Mouse (Mus musculus): Measurements from ENCODE around the gene Atad2b. TPM values are rescaled to one million over a fixed set of nuclear protein-coding genes. Genes with fewer than 3 reads are reported as not detected.

The Atad2b gene
- 24.8 and 26.7 TPM in 2 replicates for polyA plus RNA-seq (2016; fragmentation: Nextera tagmentation; extraction: Ambion mirVana)

DNA sequence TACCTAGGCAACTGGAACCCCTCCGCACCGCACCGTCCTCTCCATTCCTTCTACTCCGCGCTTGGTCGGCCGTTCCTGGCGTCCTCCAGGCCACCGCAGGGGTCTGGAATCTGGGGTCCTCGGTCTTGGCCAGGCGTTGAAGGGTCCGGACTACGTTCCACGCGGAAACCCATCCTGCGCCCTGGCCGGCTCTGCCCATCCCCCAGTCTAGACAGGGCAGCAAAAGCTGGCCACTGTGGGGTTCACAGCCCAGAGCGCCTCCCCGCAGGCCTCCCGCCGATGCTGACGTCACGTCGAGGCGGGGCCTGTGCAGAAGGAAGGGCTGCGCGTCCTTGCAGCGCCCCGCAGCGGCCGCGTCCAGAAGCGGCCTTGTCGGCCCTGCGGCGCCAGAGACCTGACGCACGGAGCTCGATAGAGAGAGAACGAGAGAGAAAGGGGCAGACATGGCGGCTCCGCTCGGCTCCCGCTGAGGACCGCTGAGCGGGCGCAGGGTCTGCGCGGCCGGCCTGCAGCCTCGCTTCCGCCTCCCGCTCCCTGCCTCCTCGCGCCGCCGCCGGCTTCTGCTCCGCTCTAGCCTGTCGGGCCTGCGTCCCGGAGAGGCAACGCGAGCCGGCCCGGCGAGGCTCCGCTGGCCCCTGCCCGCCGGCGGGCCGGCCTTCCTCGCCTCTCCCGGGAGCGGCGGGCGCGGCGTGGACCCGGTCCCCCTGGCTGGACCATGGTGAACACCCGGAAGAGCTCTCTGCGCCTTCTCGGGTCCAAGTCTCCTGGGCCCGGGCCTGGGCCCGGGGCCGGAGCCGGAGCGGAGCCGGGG lies at the start of gene Atad2b:
TSS of gene Atad2b (plus strand) at position 360 of the 811 bp plus-strand sequence.
- H3K4me1 ChIP-seq, result peaks cover 9% of the 10 kb centered on the region
- ATAC-seq (ENCODE audit: low FRiP score, low read depth), result peak; percentile 98
- peak within 1 kb of the TSS; percentile 77 for H3K4me3 ChIP-seq
- H3K4me2 ChIP-seq (replicated peaks), result peak within 1 kb of the TSS; percentile 74
- peak within 1 kb of the TSS; percentile 99 for H3K27ac ChIP-seq (replicated peaks)
- no peaks in the 10 kb centered on the region for H3K9me3 ChIP-seq
- H3K36me3 ChIP-seq, result no peaks in the 10 kb centered on the region
- WGBS, result under 1% methylated on average over 76 of the region's 89 CpGs
- peak within 1 kb of the TSS; percentile 99 for H3K9ac ChIP-seq (replicated peaks)
- no peaks in the 10 kb centered on the region for H3K27me3 ChIP-seq

DNA sequence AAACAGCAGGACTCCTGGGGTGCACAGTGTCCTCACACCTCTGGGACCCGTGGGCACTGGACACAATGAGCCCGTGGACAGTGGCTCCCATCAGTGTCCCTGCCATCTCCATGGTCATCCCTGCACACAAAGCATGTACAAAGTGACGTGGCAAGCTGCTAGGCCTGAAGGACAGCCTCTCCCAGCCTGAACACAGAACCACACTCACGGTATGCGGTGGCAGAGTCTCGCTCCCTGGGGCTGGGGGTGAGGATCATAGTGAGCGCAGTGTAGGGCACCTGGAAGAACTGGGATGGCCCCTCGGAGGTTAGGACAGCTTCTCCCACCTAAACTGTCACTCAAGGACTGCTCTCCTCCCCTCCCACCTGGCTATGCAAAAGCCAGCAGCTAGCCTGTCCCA lies 48.2 kb upstream of the Atad2b start:
- Histone ChIP-seq H3K27ac (replicated peaks) (no peak overlapping the region), H3K9me3 (no peaks in the 10 kb centered on the region), H3K27me3 (peaks cover 13% of the 10 kb centered on the region), H3K9ac (replicated peaks) (no peak overlapping the region), H3K4me2 (replicated peaks) (no peak overlapping the region), H3K4me1 (peaks cover 2% of the 10 kb centered on the region), H3K4me3 (no peak overlapping the region), H3K36me3 (no peaks in the 10 kb centered on the region)
- ATAC-seq (ENCODE audit: low FRiP score, low read depth), result no peak
- WGBS, result 80% methylated on average over 8 of the region's 8 CpGs

DNA sequence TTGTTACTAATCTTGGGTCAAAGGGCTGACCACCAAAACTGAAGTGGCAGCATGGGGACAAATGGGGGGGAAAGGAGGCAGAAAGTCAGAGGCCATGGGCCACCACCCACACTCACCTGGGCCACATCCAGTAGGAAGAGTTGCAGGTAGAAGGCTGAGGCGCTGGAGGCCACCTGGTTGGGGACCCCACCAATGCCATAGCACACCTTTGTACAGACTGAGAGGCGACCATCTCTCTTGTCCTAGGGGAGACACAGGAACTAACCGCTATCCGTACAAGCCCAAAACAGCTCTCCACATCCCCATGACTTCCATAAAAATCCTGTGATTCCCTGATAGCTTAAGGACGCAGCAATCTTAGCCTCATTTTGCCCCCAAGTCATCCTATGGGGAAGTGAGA lies 45.9 kb upstream of the Atad2b start:
- 92% methylated on average over 5 of the region's 5 CpGs for WGBS
- H3K4me1 ChIP-seq, result peaks cover 9% of the 10 kb centered on the region
- ATAC-seq (ENCODE audit: low FRiP score, low read depth), result no peak
- no peaks in the 10 kb centered on the region for H3K9me3 ChIP-seq
- H3K36me3 ChIP-seq, result no peaks in the 10 kb centered on the region
- peaks cover 13% of the 10 kb centered on the region for H3K27me3 ChIP-seq
- no peak overlapping the region for H3K4me2 ChIP-seq (replicated peaks)
- no peak overlapping the region for H3K4me3 ChIP-seq
- no peak overlapping the region for H3K9ac ChIP-seq (replicated peaks)
- no peak overlapping the region for H3K27ac ChIP-seq (replicated peaks)

DNA sequence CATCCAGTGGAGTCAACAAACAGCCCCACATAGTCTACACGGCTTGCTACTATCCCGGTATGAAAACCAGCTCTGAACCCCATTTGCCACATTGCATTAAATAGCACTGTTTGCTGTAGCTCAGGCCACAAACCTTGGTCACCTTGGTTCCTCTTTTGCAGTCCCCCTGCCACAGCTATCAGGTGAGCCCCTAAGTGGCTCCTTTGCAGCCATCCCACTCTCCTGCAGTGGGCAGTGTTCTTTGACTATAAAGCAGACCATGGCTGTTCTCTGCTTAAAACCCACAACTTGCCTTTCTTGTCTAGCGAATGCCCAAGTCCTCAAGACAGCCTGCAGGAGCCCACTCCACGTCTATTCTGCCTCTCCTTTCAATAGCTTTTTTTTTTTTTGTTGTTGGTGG lies 44.9 kb upstream of the Atad2b start:
- peaks cover 9% of the 10 kb centered on the region for H3K4me1 ChIP-seq
- no peak overlapping the region for H3K4me2 ChIP-seq (replicated peaks)
- no peak overlapping the region for H3K27ac ChIP-seq (replicated peaks)
- H3K27me3 ChIP-seq, result peaks cover 12% of the 10 kb centered on the region
- no peak overlapping the region for H3K4me3 ChIP-seq
- 63% methylated on average over 4 of the region's 4 CpGs for WGBS
- H3K9me3 ChIP-seq, result no peaks in the 10 kb centered on the region
- no peak for ATAC-seq (ENCODE audit: low FRiP score, low read depth)
- H3K36me3 ChIP-seq, result no peaks in the 10 kb centered on the region
- H3K9ac ChIP-seq (replicated peaks), result no peak overlapping the region

DNA sequence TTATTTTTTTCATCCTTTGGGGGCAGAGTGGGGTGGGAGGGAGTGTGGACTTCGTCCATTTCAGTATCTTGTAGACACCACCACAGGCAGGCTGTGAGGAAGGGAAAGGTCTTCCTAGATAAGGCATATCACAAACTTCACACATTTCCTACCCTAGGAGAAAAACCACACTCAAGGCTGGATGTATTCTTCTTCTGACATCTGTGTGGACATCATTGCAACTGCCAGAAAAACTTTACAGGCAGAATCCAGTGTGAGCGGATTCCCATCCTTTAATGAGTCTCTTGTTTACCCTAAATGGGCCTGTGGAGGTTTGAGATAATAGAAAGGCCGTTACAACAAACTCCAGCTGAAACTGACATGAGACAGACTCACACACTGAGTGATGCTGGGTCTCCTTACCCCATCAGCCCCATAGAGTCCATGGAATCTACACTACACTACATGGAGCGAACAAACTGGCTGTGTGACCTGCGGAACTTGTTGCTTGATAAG lies 44.1 kb upstream of the Atad2b start:
- H3K4me3 ChIP-seq, result no peak overlapping the region
- H3K4me1 ChIP-seq, result peaks cover 9% of the 10 kb centered on the region
- peaks cover 10% of the 10 kb centered on the region for H3K27me3 ChIP-seq
- H3K9ac ChIP-seq (replicated peaks), result no peak overlapping the region
- no peak overlapping the region for H3K4me2 ChIP-seq (replicated peaks)
- no peak overlapping the region for H3K27ac ChIP-seq (replicated peaks)
- no peaks in the 10 kb centered on the region for H3K9me3 ChIP-seq
- ATAC-seq (ENCODE audit: low FRiP score, low read depth), result no peak
- WGBS, result 91% methylated on average over 5 of the region's 5 CpGs
- no peaks in the 10 kb centered on the region for H3K36me3 ChIP-seq

DNA sequence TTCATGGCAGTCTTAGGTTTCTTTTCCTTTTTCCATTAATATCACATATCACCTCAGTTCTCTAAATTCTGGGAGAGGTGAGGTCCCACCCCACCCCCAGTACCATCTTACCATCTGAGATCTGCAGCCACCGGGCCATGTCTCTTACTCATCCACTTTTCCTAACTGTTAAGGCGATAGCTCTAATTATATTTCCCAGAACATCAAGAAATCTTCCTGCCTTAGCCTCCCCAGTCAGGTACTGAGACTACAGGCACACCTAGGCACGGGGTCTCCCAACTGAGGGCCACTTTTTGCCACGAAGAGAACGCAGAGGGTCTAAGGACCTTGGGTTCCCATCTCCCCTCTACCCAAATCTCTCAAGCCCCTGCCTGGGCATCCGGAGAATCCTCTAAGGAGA lies 43.6 kb upstream of the Atad2b start:
- Histone ChIP-seq H3K4me3 (peak overlapping the region; percentile 40; the same call in 1 of the 2 replicates), H3K4me2 (replicated peaks) (peak overlapping the region; percentile 75; the same call in 1 of the 2 replicates), H3K9me3 (no peaks in the 10 kb centered on the region), H3K4me1 (peaks cover 9% of the 10 kb centered on the region), H3K36me3 (0 out of 2 replicates have a peak, but pooled peaks cover 3% of the 10 kb centered on the region), H3K9ac (replicated peaks) (peak overlapping the region; percentile 46), H3K27ac (replicated peaks) (no peak overlapping the region), H3K27me3 (peaks cover 10% of the 10 kb centered on the region)
- WGBS, result 80% methylated on average over 6 of the region's 6 CpGs
- ATAC-seq (ENCODE audit: low FRiP score, low read depth), result 0 out of 2 replicates have a peak, but pooled peaks have one; percentile 1

DNA sequence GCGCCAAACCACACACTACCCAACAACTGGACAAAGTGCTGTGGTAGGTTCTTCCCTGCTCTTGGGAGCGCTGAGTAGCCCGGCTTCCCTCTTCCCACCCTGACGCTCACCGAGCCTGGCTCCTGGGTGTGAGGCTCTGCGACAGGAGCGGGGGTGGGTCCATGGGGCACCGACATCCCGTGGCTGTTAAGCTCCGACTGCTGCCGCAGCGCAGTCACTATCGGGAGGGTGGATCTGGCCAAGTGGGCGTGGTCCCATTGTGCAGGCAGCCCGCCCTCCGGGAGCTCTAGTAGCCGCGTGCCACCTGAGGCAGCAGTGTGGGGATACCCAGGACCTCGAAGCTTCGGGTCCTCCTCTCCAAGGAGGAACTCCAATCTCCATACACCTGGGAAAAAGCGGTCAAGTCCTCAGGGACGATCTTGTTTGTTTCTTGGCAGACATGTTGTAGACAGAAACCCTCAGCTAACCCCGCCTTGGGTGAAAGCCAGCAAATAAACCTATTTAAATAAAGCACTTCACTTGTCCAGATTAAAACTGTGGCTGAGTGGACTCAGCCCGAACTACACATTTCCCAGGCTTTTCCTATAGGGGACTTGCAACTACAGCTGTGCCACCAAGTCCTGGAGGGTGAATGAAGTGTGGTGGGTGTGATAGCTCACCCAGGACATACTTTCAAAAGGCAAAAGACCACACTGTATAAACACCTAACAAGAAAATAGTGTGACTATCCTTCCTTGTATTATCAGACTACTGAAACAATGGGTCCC lies 42.8 kb upstream of the Atad2b start, which contains the start of gene Mfsd2b:
TSS of gene Mfsd2b (minus strand) at position 199 of the 767 bp plus-strand sequence.
- Histone ChIP-seq H3K27ac (replicated peaks) (no peak within 1 kb of the TSS), H3K9ac (replicated peaks) (peak within 1 kb of the TSS; percentile 46), H3K4me2 (replicated peaks) (peak within 1 kb of the TSS; percentile 75), H3K36me3 (peaks cover 9% of the 10 kb centered on the region; the same call in 1 of the 2 replicates), H3K27me3 (peaks cover 10% of the 10 kb centered on the region), H3K4me1 (peaks cover 9% of the 10 kb centered on the region), H3K4me3 (peak within 1 kb of the TSS; percentile 40), H3K9me3 (no peaks in the 10 kb centered on the region)
- ATAC-seq (ENCODE audit: low FRiP score, low read depth), result peak; percentile 83
- 5% methylated on average over 24 of the region's 24 CpGs for WGBS

DNA sequence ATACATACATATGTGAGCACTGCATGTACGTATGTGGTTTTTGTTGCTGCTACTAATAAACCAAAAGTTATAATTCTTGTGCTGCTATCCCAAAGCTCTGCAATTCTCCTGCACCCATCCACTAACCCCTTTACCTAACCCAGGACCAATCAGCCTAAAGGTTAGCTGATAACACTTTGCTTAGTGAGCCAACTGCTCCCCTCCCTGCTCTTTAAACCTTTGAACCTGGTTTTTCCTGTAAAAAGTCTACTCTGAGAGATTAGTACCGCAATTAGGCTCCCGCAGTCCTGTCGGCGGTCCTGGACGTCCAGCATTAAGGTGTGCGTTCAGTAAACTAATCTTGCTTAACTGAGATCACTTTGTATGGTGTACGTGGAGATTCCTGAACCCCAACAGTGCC lies 41.5 kb upstream of the Atad2b start:
- Histone ChIP-seq H3K4me3 (no peak overlapping the region), H3K9me3 (no peaks in the 10 kb centered on the region), H3K9ac (replicated peaks) (no peak overlapping the region), H3K4me1 (peaks cover 9% of the 10 kb centered on the region), H3K36me3 (peaks cover 13% of the 10 kb centered on the region), H3K27me3 (peaks cover 10% of the 10 kb centered on the region), H3K4me2 (replicated peaks) (no peak overlapping the region), H3K27ac (replicated peaks) (no peak overlapping the region)
- ATAC-seq (ENCODE audit: low FRiP score, low read depth), result no peak
- 90% methylated on average over 8 of the region's 8 CpGs for WGBS

DNA sequence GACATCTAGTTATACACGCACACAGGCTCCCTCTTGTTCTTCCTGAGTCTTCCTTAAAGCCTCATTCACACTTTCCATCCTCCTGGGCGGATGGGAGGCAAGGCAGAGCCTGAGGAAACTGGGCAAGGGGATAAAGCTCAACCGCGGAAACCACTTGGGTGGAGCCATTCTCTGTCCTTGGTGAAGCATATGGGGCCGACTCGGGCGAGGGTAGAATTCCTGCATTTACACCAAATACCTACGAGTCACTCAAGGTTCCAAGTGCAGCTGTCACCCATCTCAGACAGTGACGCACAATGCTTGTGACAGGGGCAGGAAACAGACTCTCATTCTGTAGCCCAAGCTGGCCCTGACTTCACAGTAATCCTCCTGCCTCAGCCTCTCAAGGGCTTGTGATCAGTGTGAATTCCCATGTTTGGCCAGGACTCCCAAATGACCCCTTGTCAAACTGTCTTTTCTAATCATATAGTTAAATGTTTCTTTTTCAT lies 38.8 kb upstream of the Atad2b start:
- Histone ChIP-seq H3K4me3 (no peak overlapping the region), H3K4me1 (peaks cover 9% of the 10 kb centered on the region), H3K4me2 (replicated peaks) (no peak overlapping the region), H3K27me3 (peaks cover 3% of the 10 kb centered on the region), H3K27ac (replicated peaks) (no peak overlapping the region), H3K9ac (replicated peaks) (no peak overlapping the region), H3K9me3 (no peaks in the 10 kb centered on the region), H3K36me3 (peaks cover 22% of the 10 kb centered on the region)
- ATAC-seq (ENCODE audit: low FRiP score, low read depth), result no peak
- WGBS, result 73% methylated on average over 9 of the region's 9 CpGs

DNA sequence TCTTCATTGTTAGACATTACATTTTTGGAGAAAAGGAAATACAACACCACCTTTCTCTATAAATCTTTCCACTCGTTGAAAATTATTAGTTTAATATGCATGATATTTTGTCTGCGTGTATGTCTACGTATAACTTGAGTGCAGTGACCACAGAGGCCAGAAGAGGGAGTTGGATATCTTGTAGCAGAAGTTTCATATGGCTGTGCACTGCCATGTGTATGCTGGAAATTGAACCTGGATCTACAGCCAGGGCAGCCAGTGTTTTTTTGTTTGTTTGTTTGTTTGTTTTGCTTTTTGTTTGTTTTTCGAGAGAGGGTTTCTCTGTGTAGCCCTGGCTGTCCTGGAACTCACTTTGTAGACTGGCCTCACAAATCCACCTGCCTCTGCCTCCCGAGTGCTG lies 38.1 kb upstream of the Atad2b start:
- Histone ChIP-seq H3K9ac (replicated peaks) (no peak overlapping the region), H3K4me2 (replicated peaks) (no peak overlapping the region), H3K4me1 (peaks cover 6% of the 10 kb centered on the region), H3K4me3 (no peak overlapping the region), H3K27ac (replicated peaks) (no peak overlapping the region), H3K27me3 (no peaks in the 10 kb centered on the region; the same call in 1 of the 2 replicates), H3K9me3 (no peaks in the 10 kb centered on the region), H3K36me3 (peaks cover 22% of the 10 kb centered on the region)
- no peak for ATAC-seq (ENCODE audit: low FRiP score, low read depth)
- whole genome bisulfite sequencing, result 96% methylated on average over 5 of the region's 5 CpGs

DNA sequence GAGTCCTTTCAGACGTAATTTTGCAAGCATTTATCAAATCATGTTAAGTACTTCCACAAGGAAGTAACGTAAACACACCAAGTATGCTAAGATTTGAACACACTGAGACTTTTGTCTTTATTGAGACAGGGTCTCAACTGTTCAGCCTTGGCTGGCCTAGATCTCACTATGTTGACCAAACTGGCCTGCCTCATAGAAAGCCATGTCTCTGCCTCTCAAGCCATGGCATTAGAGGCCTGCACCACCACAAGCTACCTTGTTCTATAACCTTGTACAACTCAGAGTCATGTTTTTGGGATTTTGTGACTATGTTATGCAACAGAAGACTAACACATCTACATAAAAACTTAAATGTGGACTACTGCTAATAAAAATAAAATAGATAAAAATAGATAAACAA lies 35.1 kb upstream of the Atad2b start:
- 93% methylated on average over 2 of the region's 2 CpGs for WGBS
- Histone ChIP-seq H3K27me3 (no peaks in the 10 kb centered on the region), H3K9me3 (no peaks in the 10 kb centered on the region), H3K4me2 (replicated peaks) (no peak overlapping the region), H3K4me1 (no peaks in the 10 kb centered on the region), H3K36me3 (peaks cover 25% of the 10 kb centered on the region), H3K9ac (replicated peaks) (no peak overlapping the region), H3K27ac (replicated peaks) (no peak overlapping the region), H3K4me3 (no peak overlapping the region)
- ATAC-seq (ENCODE audit: low FRiP score, low read depth), result no peak

DNA sequence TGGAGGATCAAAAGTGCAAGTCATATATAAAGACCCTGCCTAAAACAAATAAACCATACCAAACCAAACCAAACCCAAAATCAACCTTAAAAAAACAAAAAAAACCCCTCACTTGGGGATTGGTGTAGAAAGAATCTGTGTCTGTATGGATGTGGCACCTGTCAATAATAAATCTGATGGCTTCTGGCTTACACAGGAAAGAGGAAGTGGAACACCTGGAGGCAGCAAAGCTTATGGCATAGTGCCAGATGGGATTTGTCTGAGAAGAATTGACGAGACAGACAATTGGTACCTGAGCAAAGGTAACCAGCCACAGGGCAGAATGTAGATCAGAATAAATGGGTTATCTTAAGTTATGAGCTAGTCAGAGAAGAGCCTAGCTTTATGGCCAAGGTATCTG lies 32.1 kb upstream of the Atad2b start:
- Histone ChIP-seq H3K4me1 (no peaks in the 10 kb centered on the region), H3K36me3 (peaks cover 12% of the 10 kb centered on the region), H3K4me2 (replicated peaks) (no peak overlapping the region), H3K9ac (replicated peaks) (no peak overlapping the region), H3K27ac (replicated peaks) (no peak overlapping the region), H3K4me3 (no peak overlapping the region), H3K9me3 (no peaks in the 10 kb centered on the region), H3K27me3 (no peaks in the 10 kb centered on the region)
- ATAC-seq (ENCODE audit: low FRiP score, low read depth), result no peak
- WGBS, result 90% methylated on average over 1 of the region's 1 CpGs

Data from midbrain, embryonic 12.5 days (tissue).